Mouse (Mus musculus) hindlimb bud, embryonic 11.5 days (tissue): Measurements from ENCODE around the gene Prr15.
A peak's percentile ranks its signal among the peaks of the same experiment; 100 is the strongest.

ENCODE experiments used
- DNase-seq: peaks from one replicate; pipeline ENCODE4 v3.0.0-alpha.2; 2012; ENCODE audit warnings: low read depth, low spot score; ENCODE audit errors: extremely low spot score

The Prr15 gene

DNA sequence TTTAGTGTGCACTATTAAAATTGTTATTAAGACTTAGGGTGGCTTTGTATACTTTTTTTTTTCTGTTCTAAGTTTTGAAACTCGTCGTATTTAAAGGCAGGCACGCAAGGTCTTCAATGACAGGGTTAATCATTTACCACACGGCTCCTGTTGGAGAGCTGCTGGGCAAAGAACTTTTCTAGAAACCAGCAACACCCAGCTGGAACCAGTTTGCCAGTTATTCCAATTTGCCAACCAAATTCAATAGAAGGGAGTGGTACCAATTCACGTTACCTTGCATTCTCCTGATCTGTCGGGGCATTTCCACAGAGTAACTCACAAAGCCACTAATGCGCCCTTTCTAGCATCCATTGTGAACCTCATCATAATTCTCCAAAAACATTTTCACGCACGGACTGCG lies 4.5 kb downstream of the Prr15 start:
- DNase-seq = no peak

DNA sequence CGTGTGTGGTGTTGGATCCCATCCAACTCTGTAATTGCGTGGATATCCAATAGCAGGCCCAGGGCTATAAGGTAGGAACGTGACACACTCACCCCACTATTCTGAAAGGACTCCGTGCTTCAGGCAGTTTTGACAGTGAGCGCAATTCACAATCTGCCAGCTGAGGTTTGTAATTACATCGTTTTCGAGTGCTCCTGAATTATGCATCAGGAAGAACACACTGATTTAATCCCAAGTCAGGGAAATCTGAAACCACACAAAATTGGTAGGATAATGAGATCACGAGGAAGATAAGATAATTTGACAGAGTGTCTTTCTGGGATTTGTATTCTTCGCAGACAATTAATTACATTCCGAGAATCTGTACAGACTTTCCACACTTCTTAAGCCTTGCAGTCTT lies 6.1 kb downstream of the Prr15 start:
- no peak for DNase-seq

- DNase-seq = no peak
Measured at GRCm38 (mm10) chr6:54332203-54332602, 6.6 kb downstream of the Prr15 start.

GRCm38 (mm10) chr6:54333116-54333651 lies 7.5 kb downstream of the Prr15 start:
- no peak for DNase-seq

DNA sequence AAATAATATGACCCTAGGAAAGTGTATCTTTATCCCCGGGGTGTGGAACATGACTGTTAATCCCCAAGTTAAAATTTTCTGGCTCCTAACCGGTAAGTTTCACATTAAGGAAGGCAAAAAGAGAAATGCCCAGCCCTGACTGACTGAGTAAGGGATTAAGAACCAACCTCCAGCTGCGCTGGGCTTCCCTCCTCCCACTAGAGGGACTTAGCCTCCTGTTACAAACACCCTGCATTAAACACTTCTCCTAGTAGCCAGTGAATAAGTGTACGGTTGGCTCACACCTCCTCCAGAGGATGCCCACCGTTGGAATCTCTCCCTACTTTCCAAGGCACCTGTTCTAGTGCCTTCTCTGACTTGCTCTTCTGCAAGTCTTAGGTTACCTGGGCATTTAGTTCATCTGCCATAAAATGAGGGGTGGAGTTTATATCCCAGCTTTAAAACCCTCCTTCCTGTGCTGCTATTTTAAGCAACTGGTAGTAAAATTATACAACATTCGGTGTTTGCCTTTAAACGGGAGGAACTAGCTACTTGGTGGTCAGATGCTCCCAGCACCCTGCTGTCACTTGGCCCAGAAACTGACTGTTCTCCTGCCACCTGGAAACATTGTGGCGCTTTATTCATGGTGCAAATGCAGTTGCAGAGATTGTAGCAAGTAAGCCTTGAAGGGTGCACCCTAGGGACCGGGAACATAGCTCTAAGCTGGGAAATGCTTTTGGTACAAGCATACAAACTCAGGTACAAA lies 8.2 kb downstream of the Prr15 start:
- no peak for DNase-seq

DNA sequence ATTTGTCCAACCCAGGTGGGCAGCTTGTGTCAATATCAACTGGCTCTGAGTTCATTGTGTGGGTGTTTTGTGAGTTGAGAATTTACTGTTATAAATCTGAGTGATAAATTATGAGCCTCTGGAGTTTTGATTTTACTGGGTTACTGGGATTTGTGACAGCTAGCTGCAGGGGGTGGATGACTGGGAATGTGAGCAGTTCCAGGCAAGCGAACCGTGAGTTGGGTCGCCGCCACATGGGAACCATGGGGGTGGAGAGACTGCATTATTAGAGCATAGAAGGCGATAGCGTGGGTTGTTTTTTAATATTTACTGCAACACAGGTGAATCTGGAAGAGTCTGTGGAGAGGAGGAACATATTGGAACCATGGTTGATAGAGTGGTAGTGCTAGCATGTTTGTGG lies 11.7 kb downstream of the Prr15 start:
- no peak for DNase-seq

DNA sequence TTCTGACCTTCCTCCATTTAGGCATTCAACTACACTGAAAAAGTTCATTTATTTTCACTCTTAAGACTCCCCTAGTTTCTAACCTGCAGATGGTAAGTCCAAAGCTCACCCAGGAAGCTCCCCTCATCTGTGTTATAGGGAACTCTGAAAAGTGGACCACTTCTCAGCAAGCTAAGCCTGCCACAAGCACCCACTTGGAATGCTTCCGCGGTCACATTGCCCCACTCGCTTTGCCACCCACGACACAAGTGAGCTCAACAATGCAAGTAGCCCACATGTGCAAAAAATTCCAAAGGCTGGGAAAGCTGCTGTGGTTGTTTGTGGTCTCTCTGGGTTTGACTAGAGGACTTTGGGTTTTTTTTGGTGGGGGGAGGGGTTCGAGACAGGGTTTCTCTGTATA lies 15.5 kb downstream of the Prr15 start:
- DNase-seq = no peak

- no peak for DNase-seq
Measured at GRCm38 (mm10) chr6:54342223-54342622, 16.6 kb downstream of the Prr15 start.

DNA sequence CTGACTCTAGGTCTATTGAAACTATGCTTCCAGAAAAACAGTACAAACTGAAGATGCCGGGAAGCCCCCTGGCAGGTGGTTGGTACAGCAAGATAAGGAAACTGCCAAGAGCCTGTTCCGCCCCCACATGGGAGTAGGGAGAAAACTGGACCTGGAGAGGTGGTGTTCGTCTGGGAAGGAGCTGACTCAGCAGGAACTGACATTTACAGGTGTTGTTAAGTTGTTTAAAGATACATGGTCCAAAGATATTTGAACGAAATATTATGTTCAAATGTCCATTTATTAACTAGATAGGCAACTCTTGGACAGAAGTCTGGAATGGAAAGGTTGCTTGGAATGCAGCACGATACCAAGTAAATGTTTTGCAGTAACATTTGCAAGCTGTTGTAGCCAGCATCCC lies 26.2 kb downstream of the Prr15 start:
- DNase-seq = no peak

- no peak for DNase-seq
Measured at GRCm38 (mm10) chr6:54352931-54353690, 27.5 kb downstream of the Prr15 start.

DNA sequence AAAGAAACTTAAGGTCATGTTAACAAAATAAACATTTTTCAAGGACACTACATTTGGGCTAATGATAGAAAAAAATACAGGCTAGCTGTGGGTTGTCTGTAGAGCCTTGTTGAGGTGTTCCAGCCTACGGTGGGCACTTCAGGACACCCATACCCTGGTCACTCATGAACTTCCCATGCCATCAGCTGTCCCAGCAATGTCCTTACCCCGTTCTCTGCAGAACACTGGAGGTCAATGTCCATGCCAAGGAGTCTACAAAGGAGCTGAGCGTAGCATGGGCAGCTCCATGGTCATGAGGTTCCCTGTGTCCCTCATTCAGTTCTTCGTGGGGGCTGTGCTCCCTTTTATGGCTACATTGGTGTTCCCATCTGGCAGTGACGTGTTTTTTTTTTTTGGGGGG lies 28.1 kb downstream of the Prr15 start:
- no peak for DNase-seq

DNA sequence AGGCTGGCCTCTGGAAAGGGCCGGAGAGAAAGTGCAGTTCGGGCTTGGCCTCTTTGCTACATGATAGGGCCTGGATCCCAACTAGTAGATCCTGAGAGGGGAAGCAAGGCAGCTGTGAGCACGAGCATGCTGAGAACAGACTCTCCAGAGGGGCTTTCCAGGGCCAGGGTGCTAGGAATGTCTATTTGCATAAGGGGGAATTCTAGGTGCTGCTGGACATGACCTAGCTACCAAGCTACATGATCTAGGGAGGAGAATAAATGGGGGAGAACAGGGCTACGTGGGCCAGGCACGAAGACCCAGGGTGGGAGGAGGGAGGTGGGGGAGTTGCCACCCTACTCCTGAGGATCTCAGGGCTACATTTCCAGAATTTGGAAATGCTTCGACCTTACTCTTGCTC lies 30.0 kb downstream of the Prr15 start:
- DNase-seq = no peak

GRCm38 (mm10) chr6:54362526-54363324 lies 37.1 kb downstream of the Prr15 start:
- no peak for DNase-seq

GRCm38 (mm10) chr6:54364406-54365136 lies 38.9 kb downstream of the Prr15 start:
- DNase-seq = no peak

DNA sequence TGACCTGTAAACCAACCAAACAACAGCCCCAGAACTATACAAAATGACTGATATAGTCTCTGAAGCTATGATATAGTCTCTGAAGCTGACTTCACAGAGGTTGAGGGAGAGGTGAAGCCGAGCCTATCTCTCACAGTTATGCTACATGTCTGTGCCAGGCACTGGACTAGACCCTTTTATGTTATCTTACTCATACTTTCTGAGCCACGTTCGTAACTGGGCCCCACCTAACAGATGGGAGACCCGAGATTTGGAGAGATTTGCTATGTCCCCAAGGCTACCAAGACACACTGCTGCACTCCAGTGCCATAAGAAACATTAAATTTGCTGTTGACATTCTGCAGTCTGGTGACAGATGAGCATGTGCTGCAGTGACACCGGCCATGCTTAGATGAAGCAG lies 41.0 kb downstream of the Prr15 start:
- DNase-seq = no peak

DNA sequence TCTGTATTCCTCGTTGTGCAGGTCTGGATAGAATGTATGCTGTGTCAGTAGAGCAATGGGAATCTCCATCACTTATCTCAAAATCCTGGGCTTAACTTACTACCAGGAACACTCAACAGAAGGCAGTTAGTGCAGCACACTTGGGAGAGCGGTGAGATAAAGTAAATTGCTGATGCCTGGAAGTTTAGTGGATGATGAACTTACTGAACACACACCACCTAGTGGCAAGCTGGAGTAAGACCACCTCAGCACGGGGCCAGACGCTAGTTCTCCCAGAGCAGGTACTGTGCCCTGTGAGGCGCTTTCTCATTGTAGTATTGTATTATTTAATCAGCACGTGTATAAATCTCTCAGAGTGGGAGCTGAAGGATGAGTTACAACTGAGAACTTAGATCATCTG lies 42.4 kb downstream of the Prr15 start:
- DNase-seq = peak; percentile 49

DNA sequence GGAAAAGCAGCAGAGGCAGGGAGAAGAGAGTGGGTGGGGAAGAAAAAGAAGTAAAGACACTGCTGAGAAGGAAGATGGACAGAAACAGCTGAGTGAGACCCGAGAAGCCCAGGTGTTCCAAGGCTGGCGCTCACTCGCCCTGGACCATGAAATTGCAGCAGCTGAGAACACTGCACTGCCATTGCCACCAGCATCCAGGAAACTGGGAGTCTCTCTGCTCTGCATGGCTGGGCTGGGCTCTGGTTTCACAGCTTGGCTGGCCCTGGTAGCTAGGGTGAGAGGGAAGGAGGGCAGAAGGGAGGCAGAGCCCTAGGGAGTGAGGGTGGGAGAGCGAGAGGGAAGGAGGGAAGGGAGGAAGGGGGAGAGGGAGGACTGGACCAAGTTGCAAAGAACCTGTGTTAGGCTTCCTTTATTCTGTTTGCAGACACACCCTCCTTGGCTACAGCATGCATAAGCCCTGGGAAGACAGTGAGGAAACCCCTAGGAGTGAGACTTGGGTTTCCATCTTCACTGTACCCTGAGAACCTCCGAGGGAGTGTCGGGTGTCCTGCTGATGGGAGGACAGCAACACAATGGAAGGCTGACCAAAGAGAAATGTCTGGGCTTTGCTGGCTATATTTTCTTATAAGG lies 44.4 kb downstream of the Prr15 start:
- no peak for DNase-seq

DNA sequence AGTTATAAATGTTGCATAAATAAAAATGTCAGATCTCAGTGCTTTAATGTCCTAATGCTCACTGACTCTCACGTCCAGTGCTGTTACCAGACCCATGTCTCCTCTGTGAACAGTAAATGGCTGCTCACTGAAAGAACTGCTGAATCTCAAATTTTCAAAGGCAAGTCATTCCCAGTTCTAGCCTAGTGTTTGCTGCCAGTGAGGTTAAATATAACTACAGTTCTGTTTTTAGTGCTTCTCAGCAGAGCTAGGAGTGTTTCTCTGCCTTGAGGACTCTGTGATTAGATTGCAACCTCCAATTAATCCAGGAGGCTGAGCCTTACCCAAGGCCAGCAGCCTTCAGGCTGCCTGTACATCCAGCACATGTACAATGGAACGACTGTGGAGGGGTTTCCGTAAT lies 46.2 kb downstream of the Prr15 start:
- DNase-seq = no peak

GRCm38 (mm10) chr6:54379356-54379755 lies 53.7 kb downstream of the Prr15 start:
- DNase-seq = no peak
